Mouse (Mus musculus) CD4-positive helper T cell, adult 2 months (primary cell): ENCODE data around the gene Hsd17b14.

Experiments used
- DNase-seq: peaks from one replicate; pipeline ENCODE4 v3.0.0-alpha.2; 2012; ENCODE audit warnings: low read depth, missing footprints, low spot score

Gene Hsd17b14

DNA sequence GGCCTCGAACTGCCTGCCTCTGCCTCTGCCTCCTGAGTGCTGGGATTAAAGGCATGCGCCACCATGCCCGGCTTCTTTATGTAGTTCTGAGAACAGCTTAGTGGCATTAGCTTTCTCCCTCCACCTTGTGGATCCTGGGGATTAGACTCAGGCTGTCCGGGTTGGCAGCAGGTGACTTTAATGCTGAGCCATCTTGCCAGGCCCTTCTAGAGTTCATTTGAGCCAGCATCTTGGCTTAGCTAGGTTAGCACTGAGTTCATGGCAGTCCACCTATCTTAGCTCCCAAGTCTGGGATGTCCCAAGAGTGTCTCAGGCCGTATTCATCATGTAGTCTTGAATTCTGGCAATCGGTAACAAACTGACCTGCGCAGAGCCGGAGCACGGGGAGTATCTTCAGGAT, 10.8 kb downstream of the Hsd17b14 start:
- no peak for DNase-seq

DNA sequence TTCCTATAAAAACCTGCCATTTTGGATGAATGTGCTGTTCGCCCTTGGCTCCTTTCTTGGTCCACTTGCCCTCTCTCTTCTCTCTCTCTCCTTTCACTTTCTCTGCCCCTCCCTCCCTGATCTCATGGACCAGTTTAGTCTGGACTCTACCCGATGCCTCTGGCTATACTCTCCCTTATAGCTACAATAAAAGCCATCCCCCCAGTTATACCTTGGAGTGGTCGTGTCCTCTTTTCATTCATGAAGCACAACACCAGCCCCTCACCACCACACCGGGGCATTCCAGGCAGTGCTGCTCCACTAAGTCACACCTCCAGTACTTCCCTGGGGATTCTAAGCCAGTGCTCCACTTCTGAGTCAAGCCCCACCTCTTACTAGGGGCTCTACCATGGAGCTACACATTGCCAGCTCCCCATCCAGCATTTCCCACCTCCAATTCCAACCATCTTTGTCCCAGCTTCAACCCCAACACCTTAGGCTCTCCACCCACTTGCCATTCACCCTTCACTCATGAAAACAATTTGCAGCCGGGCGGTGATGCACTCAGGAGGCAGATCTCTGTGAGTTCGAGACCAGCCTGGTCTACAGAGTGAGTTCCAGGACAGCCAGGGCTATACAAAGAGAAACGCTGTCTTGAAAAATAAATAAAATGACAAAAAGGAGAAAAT, 12.6 kb downstream of the Hsd17b14 start:
- DNase-seq, result no peak

DNA sequence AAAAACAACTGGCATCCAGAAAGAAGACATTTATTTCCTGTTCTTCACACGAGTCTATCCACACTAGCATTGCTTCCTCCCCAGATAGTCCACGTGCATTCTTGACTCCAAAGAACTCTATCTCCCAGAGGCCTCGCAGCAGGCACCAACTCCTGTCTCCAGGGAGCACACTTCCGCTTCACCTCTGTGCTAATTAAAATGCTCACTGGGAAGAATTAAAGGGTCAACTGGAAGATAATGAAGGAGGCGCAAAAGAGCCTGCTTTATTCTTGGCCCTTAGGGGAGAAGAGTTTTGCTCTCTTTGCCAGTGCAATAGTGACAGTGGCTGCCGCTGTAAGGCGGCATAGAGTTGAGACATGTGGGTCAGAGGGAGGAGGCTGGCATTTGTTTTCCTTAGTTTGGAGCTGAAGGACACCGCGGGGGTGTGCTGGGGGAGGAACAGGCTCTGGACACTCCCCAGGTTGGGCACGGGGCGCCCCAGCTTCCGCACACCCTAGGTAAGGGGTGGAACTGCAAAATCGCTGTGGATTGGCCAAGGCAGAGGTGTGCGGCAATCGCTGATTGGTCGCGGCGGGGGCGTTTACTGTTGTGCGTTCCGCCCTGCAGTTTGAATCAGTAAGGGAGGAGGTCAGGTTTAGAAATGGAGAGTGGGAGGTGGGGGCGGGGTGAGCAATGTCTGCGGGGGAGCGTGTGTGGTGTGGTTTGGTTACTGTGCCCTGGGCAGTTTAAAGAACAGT, 13.3 kb downstream of the Hsd17b14 start:
- DNase-seq, result peak; percentile 93

DNA sequence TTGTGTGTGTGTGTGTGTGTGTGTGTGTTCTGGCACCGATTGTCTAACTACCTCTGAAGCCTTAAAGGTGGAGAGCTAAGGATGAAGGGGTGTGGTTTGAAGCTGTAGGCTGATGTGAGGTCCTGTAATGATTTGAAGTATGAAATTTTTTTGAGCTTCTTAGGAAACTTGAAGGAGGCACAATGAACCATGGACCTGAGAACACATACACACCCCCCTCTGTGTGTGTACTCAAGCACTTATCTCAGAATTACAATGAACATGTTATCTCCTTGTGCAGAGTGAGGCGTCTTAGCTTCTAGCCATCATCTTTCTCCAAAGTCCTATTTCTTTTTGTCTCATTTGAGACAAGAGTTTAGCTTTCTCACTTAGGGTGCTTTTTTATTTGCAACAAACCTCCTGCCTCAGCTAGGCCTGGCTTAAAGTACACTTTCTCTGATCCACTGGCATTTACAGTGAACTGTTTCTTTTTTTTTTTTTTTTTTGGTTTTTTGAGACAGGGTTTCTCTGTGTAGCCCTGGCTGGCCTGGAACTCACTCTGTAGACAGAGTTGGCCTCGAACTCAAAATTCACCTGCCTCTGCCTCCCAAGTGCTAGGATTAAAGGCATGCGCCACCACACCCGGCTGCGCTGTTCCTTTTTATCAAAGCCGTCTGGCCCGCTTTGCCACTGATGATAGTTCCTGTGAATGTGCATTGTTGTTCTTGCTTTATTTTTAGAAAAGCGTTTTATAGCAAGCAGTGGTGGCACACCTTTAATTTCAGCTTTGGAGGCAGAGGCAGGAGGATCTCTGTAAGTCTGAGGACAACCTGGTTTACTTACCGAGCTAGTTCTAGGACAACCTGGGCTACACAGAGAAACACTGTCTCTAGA, 14.1 kb downstream of the Hsd17b14 start:
- no peak for DNase-seq

DNA sequence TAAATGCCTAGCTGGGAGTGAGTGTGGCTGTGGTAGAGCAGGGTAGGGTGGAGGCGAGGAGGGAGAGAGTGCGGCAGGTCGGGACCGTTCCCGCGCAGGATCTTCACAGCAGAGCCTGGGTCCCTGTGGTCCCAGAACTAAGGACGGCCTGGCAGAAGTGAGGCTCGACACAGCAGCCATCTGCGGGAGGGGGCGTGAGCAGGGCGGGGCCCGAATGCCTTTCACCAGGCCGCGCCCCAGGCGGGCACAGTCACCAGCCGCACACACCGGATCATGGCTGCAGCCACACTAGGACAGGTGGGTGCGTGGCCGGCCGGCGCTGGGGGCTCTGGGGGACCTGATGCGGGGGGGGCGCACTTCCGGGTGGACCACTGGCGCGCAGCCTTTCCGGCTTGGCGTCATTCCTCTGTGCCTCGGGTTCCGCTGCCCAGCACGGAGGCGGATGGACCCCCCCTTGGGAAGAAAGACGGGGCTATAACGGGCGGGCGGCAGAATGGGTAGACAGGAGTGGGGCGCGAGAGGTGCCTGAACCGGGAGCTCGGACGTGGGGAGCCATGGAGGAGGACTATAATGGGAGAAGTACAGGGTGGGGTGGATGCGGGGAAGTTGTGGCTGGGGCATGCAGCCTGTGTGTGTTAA, 15.5 kb downstream of the Hsd17b14 start, which contains the start of gene Bcat2:
Gene Bcat2, plus strand, starts transcription at position 51 of the 639 bp plus-strand sequence.
- peak; percentile 84 for DNase-seq

DNA sequence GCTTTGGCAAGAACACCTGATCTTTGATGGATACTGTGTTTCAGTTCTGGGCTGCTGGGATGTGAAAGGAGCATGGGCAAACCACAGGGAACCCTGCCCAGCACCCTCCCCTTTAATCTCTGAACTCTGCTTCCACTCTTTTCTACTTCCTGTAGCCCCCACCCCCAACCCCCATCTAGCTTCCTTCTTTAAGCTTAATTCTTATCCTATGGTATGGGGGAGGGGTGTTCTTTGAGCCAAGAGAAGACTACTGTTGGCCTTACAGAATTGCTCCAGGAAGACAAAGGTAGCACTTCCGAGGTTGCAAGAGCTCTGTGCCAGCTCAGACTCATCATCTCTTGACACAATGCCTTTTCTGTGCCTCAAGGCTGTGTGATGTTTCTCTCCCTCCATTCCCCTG, 17.3 kb downstream of the Hsd17b14 start:
- DNase-seq, result no peak

DNA sequence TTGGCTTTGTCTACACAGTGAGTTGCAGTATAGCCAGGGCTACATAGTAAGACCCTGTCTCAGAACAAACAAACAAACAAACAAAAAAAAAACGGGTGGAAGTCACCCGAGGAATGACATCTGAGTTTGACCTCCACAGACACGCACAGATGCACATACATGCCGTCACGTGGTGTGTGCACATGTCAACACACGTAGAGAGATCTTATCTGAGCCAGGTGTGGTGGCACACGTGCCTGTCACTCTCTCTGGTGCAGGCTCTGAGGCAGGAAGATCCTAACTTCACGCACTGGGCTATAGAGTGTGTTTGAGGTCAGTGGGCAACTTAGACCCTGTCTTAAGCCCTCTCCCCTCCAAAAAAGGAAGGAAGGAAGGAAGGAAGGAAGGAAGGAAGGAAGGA, 19.3 kb downstream of the Hsd17b14 start:
- DNase-seq, result peak; percentile 69

DNA sequence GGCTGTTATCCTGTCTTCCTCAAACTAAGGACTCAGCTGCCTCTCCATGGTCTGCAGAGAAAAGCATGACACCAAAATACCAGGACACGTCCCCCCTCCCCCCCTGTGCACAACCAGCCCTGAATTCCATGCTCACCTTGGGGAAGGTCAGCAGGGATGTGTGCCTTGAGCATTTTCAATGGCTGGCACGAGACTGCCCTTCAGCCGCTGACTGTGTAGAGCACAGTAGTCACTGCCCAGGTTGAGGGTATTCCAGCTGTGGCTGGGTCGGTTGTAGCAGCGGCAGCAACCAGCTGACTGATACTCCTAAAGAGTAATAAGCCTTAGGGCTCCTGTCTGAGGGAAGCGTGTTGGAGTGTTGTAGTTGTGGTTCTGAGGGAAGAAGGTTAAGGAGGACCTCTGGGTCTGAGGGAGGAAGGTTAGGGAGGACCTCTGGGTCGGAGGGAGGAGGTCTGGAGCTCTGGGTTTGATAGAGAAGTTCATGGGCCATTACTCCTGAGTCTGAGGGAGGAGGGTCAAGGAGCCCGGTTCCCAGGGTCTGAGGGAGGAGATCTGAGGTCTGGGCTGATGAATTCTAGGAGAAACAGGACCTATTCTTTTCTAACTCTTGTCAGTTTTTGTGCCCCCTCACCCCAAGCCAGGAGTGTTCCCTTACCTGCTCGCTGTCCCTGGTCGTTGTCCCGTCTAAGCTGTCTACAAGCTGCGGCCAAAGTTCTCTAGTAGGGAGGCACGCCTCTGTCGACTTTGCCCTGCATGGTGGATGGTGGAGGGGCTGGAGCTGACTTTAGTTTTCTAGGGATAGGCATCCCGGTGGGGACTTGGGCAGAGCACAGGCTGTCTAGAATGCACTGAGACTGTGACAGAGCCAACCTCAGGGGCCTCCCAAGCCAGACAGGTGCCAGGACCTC, 20.0 kb downstream of the Hsd17b14 start:
- no peak for DNase-seq

DNA sequence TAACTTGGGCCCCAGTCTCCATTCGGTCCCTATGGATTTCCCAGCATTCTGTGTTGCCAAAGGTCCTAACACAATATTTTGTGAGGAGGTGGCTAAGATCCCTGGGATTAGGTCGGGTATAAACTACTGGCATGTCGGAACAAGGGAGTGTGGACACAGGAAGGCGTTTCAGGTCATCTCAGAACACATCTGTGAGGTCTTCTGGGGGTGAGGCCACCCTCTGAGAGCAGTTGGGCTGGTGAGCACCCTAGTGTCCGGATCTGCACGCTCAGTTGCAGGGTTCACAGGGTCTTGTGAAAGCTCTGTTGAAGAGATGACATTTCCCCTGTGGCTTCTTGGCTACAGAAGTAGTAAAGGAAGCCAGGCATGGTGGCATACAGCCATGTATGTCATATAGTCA, 31.2 kb downstream of the Hsd17b14 start:
- no peak for DNase-seq

DNA sequence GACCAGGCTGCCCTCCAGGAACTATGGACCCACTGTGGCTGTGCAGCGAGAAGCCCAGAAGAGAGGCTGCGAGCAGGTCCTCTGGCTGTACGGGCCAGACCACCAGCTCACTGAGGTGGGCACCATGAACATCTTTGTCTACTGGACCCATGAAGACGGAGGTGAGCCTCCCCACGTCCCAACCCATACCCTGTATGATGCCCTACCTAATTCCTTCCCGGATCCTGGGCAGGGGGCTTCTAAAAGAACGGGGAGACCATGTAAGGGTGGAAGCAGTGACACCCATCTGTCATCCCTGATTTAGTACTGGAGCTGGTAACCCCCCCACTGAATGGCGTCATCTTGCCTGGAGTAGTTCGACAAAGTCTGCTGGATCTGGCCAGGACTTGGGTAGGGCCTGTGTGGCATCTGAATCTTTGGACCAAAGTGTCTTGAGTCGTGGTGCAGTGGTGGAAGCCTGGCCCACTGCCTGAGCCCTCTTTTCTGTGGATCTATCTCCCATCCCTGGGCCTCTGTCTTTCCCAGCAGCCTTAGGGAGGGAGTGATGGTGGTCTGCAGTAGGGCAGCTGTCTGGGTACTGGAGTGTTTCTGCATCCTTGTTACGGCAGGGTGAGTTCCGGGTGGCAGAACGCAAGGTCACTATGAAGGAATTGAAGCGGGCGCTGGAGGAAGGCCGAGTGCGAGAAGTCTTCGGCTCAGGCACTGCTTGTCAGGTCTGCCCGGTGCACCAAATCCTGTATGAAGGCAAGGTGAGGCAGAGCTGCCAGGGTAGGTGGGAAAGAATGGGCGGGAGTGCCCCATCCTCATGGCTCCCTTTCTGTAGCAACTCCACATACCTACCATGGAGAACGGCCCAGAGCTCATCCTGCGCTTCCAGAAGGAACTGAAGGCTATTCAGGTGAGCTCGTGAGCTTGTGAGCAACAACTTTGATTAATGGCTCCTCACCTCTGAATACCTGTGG, 33.2 kb downstream of the Hsd17b14 start:
- DNase-seq, result no peak

DNA sequence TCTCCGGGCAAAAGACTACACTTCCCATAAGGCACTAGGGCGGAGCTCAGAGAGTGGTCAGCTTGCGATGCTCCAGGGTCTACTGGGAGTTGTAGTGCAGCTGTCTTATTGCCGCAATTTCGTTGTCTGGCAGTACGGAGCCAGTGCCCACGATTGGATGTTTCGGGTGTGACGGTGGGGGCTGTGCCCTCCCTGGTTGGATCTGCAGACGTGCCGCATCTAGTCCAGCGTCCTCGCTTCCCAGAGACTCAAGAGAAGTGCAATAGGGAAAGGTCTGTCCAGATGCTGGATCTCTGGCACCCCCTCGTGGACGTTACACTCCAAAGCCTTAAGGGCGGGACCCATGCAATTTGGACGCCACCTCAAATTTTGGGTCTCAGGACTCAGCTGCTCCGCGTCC, 34.5 kb downstream of the Hsd17b14 start:
- DNase-seq, result peak; percentile 71

DNA sequence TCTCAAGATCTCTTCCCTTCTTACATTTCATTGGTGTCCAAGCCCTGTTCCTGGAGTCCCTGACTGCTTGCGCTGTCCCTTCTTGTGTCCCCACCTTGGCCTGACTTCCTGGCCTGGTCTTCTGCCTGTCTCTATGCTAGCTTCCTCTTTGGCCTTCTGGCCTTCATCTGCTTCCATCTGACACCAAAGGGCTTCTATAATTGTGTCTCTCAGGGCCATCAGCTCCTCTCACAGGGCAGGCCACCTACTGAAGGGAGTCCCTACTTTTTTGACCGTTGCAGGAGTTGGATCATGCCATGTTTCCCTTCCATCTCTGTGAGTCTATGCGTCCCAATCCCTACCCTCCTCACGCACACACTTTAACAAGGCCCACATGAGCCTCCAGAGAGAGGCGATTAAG, 35.2 kb downstream of the Hsd17b14 start:
- DNase-seq, result no peak

DNA sequence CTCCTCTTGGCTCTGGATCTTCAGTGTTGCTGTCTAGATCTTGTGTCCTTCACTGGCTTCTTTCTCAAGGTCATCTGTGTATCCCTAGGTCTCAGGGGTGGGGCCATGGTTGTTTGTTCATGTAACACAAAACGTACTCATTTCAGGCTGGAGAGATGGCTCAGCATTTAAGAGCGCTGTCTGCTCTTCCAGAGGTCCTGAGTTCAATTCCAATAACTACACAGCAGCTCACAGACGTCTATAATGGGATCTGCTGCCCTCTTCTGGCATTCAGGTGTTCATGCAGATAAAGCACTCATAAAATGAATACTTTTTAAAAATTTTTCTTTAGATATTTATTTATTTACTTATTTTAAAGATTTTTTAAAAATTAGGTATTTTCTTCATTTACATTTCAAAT, 36.2 kb downstream of the Hsd17b14 start:
- DNase-seq, result peak; percentile 24

DNA sequence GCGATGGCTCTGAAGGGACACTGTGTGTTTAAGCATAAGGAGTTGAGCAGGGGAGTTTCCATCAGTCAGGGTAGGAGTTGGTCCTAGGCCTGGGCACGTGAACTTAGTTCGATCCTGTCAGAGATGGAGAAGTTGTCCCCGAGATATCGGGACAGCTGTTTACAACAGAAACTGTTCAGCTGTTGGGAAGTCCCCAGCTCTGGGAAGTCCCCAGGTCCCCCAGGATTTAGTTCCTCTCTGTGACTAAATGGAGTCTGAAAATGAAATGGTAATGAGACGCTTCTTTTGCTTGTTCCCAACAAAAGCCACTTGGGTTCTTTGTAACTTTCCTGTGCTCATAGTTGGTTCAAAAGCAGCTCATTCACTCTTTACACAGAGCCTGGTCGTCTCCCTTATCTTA, 37.2 kb downstream of the Hsd17b14 start:
- DNase-seq, result peak; percentile 77

DNA sequence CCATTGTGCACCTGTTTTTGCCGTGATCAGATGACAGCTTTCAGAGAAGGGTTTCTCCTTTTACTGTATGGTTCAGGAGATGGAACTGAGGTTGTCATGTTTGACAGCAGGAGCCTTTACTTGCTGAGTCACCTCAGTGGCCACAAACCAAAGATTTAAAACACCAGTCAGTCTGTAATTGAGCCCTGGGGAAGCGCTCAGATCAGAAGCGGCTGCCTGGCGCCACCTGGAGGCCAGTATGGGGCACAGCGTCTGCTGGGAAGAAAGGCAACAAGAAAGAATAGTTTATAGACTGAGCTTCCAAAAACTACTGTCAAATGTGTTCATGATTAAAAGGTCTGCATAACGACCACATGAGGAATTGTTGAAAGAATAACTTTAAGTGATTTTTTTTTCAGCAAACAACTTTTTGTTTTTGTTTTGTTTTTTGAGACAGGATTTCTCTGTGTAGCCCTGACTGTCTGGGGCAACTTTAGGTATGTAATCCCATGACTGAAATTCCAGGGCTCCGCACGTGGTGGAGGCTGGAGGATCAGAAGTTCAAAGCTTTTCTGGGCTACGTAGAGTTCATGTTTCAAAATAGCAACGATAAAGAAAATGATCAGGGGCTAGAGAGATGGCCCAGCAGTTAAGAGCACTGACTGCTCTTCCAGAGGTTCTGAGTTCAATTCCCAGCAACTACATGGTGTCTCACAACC, 38.6 kb downstream of the Hsd17b14 start:
- peak; percentile 81 for DNase-seq

DNA sequence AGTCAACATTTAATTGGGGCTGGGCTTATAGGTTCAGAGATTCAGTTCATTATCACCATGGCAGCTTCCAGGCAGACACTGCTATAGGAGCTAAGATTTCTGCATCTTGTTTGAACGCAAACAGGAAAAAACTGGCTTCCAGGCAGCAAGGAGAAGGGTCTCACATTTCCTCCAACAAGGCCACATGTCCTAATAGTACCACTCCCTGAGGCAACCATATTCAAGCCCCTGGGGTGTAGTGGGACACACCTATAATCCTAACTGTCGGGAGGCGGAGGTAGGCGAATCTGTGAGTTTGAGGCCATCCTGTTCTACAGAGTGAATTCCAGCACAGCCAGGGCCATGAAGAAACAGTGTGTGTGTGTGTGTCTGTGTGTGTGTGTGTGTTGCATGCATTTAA, 40.5 kb downstream of the Hsd17b14 start:
- no peak for DNase-seq

DNA sequence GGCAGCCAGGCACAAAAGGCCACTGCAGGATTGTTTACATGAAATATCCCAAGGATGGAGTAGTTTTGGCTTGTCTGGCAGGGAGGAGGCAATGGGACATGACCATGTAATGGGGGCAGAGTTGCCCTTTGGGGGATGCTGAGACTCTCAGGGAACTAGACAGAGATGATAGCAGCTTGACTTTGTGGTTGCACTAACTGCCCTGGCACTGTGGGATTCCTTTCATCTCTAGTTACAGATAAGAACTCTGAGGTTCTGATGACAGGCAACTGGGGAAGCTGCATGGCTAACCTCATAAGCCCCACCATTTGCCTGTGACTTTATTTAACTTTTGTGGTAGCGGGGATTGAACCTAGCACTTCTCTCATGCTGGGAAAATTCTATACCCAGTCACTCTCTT, 41.4 kb downstream of the Hsd17b14 start:
- DNase-seq, result no peak

DNA sequence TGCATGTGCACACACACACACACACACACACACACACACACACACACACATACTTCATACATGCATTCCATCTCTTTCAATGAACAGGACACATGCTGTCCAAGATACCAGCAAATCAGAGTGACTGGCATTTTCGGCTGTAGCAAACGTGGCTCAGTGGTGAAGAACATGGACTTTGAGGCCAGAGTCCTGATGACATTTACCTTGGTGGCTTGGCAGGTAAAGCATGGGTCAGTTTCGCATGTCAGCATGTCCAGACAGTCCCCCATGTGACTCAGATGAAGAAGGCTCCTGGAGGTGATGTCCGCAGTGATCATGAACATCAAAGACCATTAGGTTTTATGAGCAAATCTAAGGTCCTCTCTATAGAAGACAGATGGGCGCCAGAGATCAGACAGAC, 42.3 kb downstream of the Hsd17b14 start:
- DNase-seq, result no peak

DNA sequence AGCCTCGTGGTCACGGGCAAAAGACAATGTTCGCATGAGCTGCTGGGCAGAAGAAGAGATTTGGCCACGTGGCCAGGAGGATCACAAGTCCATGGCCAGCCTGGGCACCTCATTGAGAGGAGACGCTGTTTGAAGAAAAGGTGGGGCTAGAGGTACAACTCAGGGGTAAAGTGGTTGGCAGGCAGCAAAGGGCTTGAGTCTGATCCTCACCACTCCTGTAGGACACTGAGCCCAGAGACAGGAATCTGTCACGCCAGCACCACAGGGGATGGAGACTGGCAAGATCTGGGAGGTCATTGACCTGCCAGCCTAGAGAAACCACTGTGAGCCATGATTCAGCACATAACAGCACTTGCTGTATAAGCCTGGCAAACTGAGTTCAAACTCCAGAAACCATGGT, 42.8 kb downstream of the Hsd17b14 start:
- DNase-seq, result no peak
